Mouse (Mus musculus): Measurements from ENCODE around the gene Gstt1.

- no peak for TF ChIP-seq POLR2A (IDR thresholded peaks at IDR 0.05; ENCODE audit: control insufficient read depth, extremely low read depth, insufficient read depth, low read length, poor library complexity)
- TF ChIP-seq CTCF (IDR thresholded peaks at IDR 0.05; ENCODE audit: borderline replicate concordance, control insufficient read depth, extremely low read depth, insufficient read depth, low read length, poor library complexity): no peak
Measured at GRCm38 (mm10) chr10:75788277-75788676, 10.1 kb downstream of the Gstt1 start.
